Mouse (Mus musculus) CD4-positive, CD25-positive, alpha-beta regulatory T cell (primary cell): Measurements from ENCODE around the gene Pllp. TPM values are rescaled to one million over a fixed set of nuclear protein-coding genes. Genes with fewer than 3 reads are reported as not detected.

Source experiments
- polyA plus RNA-seq: library from polyadenylated mRNA; unstranded; fragments of 100-300 nt; shearing (Covaris generic); gene quantifications from one replicate; pipeline ENCODE4 v1.2.1, GENCODE M21; 2017

Pllp gene
- polyA plus RNA-seq = not detected

GRCm38 (mm10) chr8:94695994-94696384, at the start of gene Pllp:
Gene Pllp, minus strand, starts transcription at chr8:94696278.

DNA sequence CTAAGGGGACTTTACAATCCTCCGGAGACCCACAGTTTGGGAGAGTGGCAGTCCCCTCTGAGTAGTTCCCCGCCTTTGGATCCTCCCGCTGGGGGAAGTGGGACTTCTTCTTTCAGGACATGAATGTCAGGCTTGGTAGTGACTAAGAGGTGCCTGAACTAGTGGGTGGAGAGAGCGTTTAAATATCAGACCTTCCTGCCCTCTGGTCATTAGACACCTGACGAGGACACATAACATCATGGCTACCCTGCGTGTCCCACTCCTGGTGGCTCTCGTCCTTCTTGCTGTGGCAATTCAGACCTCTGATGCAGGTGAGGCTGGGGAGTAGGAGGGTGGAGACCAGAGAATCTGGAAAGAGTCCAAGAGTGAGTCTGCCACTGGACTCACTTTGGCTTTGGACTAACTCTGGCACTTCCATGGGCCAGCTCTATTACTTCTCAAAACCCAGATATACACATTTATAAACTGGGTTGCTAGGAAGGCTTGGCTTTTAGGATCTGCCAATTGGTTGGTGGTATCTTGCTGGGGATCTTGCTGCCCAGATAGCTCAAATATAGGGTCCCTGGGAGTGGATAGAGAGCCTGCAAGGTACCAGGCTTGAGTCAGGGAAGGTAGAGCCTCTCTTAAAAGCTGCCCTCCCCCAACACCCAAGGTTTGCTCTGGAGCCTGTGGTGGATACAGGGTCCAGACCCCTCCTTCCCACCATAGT, 49.6 kb upstream of the Pllp start, which contains the start of gene Ccl22:
Ccl22 (plus strand) TSS at position 115 of the 709 bp plus-strand sequence.

GRCm38 (mm10) chr8:94666456-94667308, 29.4 kb downstream of the Pllp start, which contains the start of gene Arl2bp:
Gene Arl2bp, plus strand, starts transcription at chr8:94666600.

Other genes with a start within 250 kb of the Pllp start
- 1.4 TPM for gene Cpne2, start 163.3 kb downstream of the Pllp start, polyA plus RNA-seq
- 61.6 TPM for gene Rspry1, start 94.3 kb downstream of the Pllp start, polyA plus RNA-seq
- 82.1 TPM for gene Fam192a, start 94.3 kb downstream of the Pllp start, polyA plus RNA-seq
- gene Arl2bp, start 29.7 kb downstream of the Pllp start, polyA plus RNA-seq = 191 TPM
- not detected for gene Ccl22, start 49.3 kb upstream of the Pllp start, polyA plus RNA-seq
- 0.31 TPM for gene Cx3cl1, start 75.7 kb upstream of the Pllp start, polyA plus RNA-seq
- not detected for gene Ccl17, start 114.2 kb upstream of the Pllp start, polyA plus RNA-seq
- 66.1 TPM for gene Coq9, start 142.0 kb upstream of the Pllp start, polyA plus RNA-seq
- 91.4 TPM for gene Ciapin1, start 142.1 kb upstream of the Pllp start, polyA plus RNA-seq
- 105 TPM for gene Polr2c, start 161.2 kb upstream of the Pllp start, polyA plus RNA-seq
- 3.1 TPM for gene Dok4, start 180.1 kb upstream of the Pllp start, polyA plus RNA-seq
- gene Ccdc102a, start 221.8 kb upstream of the Pllp start, polyA plus RNA-seq = 0.87 TPM
- not detected for gene Adgrg5, start 227.4 kb upstream of the Pllp start, polyA plus RNA-seq